Mouse (Mus musculus) adipose tissue, adult 10 weeks (tissue): ENCODE data around the gene Ccdc81. TPM values are rescaled to one million over a fixed set of nuclear protein-coding genes. Genes with fewer than 3 reads are reported as not detected.

Source experiments
- polyA plus RNA-seq: library from polyadenylated mRNA; stranded (reverse); fragments of 350-450 nt; fragmentation: Illumina TruSeq; extraction: RNeasy Lipid Tissue Mini Kit (QIAGEN cat#74804); gene quantifications from one replicate; pipeline ENCODE4 v1.2.3, GENCODE M21; 2014; ENCODE audit warnings: low read depth, low replicate concordance

Ccdc81 gene
- polyA plus RNA-seq: 2.8 TPM

DNA sequence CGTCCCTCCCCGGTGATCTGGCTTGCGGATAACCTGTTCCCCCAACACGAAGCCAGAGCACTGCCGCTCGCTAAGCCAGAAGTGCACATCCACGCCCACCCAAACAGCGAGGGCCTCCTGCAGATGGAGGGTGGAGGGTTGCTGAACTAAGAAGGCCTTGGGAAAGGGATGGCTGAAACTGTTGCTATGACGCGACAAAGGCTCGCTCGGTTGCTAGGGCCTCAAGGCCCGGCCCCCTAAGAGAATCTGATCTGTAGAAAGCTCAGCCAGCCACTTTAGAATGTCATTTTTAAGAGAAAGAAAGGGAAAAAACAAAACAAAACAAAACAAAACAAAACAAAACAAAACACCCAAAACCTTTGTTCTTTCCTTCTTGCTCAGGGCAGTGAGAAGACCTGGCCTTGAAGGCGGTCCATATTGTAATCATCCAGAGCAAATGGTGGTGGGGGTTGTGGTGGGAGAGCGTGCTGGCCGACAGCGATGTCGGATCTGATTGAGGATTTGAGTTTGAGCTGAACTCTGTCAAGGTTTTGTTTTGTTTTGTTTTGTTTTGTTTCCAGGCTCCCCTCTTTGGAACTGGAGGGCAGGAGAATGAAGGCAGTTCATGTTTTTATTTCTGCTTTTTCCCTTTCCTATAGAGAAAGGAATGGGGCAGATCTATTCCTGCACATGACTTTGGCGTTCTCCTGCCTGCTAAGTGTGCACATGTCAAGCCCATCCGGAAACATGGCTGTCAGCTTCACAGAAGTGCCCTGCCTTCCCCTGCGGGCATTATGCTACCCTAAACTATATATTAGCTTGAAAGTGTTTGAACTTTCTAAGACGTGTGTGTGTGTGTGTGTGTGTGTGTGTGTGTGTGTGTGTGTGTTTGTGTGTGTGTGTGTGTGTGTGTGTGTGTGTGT is at the start of gene Ccdc81:
Ccdc81 (minus strand) TSS at position 188 of the 902 bp plus-strand sequence.

DNA sequence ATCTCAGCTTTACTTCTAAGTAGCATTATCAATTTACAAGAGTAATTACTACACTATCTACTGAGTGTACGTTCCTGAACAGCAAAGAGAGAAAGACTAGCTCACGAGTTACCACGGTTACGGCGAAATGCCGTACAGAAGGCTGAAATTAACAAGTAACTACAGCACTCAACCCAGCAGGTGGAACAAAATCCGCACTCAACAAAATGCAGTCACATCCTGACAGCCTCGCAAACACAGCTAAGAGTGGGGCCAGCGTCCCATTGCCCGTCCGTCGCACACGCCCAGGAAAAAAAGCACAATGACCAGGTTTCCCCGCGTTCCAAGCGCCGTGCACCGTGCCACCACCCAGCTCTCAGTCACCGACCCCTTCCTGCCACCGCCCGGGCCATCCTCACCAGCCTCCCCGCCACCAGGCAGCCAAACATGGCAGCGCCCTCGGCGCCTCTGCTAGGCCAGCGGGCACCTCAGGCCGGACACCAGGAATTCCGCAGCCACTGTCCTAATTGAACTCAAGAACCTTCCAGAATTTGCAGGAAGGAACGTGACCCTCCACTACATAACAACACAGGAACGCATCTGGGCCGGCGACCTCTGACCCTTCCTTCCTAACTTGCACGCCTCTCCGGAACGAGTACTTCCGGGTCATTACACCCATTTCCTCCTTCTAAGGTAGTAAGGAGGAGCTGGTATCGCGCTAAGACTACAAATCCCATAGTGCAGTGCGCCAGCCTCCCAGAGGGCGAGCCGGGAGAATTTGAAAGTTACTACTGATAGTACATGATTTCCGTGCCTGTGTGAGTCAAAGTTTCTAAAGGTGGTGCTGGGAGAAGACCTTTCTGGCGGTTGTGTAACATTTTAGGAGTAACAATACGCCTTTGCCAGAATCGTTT is 37.4 kb upstream of the Ccdc81 start, which contains the start of gene Hikeshi:
Hikeshi (minus strand) TSS at position 634 of the 893 bp plus-strand sequence.

Other genes starting within 250 kb of the Ccdc81 start
- gene Hikeshi, start 37.6 kb upstream of the Ccdc81 start, polyA plus RNA-seq: 31.4 TPM
- 38.7 TPM for gene Eed, start 77.4 kb upstream of the Ccdc81 start, polyA plus RNA-seq
- 124 TPM for gene Picalm, start 226.6 kb upstream of the Ccdc81 start, polyA plus RNA-seq